Mouse (Mus musculus) testis, adult 2 months (tissue): Measurements from ENCODE around the gene Rpusd2.

ENCODE experiments used
- CTCF ChIP-seq: fragments of 200-500 bp; IDR thresholded peaks from 2 replicates; pipeline ENCODE4 v1.5.1; 2012; ENCODE audit warnings: low read depth, mild to moderate bottlenecking, inconsistent platforms, low read length, moderate library complexity; ENCODE audit not compliant: control insufficient read depth, insufficient read depth, insufficient replicate concordance
- POLR2A ChIP-seq: fragments of 200-500 bp; IDR thresholded peaks from 2 replicates; pipeline ENCODE4 v1.6.1; 2012; ENCODE audit warnings: low read depth, mild to moderate bottlenecking, inconsistent platforms, low read length, moderate library complexity; ENCODE audit not compliant: control insufficient read depth

DNA sequence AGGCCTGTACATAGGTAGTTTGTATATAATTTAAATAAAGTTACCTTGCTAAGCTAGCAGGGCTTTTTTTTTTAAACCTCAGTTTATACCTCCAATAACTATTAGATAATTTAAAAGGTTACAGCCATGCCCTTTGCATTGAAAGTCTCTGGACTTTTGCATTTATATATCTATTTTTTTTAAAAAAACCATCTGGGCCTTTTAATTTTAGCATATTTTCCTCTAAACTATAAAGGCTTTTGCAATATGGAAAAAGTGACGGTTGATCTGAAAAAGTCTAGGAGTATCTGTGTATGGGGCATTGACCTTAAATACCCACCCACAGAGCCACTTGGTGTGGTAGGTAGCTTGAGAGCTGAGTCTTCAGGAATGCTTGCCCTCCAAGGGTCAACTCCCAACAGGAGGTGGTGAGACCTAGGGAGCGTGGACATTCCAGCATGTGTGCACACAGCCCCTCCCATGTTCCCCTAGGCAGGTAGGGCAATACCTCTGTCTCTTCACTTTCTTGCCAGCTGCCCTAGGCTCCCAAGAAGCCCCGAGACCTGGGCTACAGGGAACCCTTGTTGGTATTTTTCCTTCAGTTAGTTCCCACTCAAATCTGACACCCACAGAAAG, 35.5 kb upstream of the Rpusd2 start:
- TF ChIP-seq CTCF: no peak
- TF ChIP-seq POLR2A: no peak
